Mouse (Mus musculus) olfactory bulb, adult 2 months (tissue): ENCODE results near the gene Fat4. TPM values are rescaled to one million over a fixed set of nuclear protein-coding genes. Genes with fewer than 3 reads are reported as not detected.

Experiments used
- H3K27ac ChIP-seq: fragments of 200-500 bp; 2 replicates; pipeline ENCODE4 v1.5.1; 2012; ENCODE audit warnings: low read depth, low read length; ENCODE audit not compliant: insufficient read depth
- H3K4me1 ChIP-seq: fragments of 200-500 bp; 2 replicates; pipeline ENCODE4 v1.6.1; 2012; ENCODE audit warnings: low read length; ENCODE audit not compliant: control insufficient read depth, insufficient read depth
- H3K4me3 ChIP-seq: fragments of 200-500 bp; 2 replicates; pipeline ENCODE4 v1.5.1; 2012; ENCODE audit warnings: mild to moderate bottlenecking, low read depth, low read length, moderate library complexity; ENCODE audit not compliant: insufficient read depth
- CTCF ChIP-seq: fragments of 200-500 bp; IDR thresholded peaks from 2 replicates; pipeline ENCODE4 v1.5.1; 2012; ENCODE audit warnings: low read depth, mild to moderate bottlenecking, low read length, moderate library complexity; ENCODE audit not compliant: insufficient read depth
- POLR2A ChIP-seq: fragments of 200-500 bp; IDR thresholded peaks from 2 replicates; pipeline ENCODE4 v1.6.1; 2012; ENCODE audit warnings: mild to moderate bottlenecking, low read depth, low read length, moderate library complexity; ENCODE audit not compliant: insufficient read depth
- WGBS: fragments of 180-500 bp; shearing (Covaris S2); methylation state at CpG from one replicate; pipeline ENCODE4 v1.1.7; 2018; 5-methylcytosine and 5-hydroxymethylcytosine counted together
- polyA plus RNA-seq: library from polyadenylated mRNA; stranded (reverse); fragments of >200 nt; gene quantifications from 2 replicates; pipeline ENCODE4 v1.2.4, GENCODE M21; 2012; ENCODE audit warnings: low replicate concordance; ENCODE audit not compliant: missing spikeins, insufficient read depth, insufficient read length

Fat4 gene
- polyA plus RNA-seq, 1 experiment, result not detected

- no peak overlapping the region for H3K4me3 ChIP-seq
- H3K4me1 ChIP-seq, result peaks cover 3% of the 10 kb centered on the region; the same call in 1 of the 2 replicates
- TF ChIP-seq POLR2A, result no peak
- no peak for TF ChIP-seq CTCF
- H3K27ac ChIP-seq, result no peak overlapping the region
- 37% methylated on average over 7 of the region's 7 CpGs for WGBS
These were observed 123.8 kb downstream of the Fat4 start for GRCm38 (mm10) chr3:39010544-39010943.

- WGBS, result 69% methylated on average over 1 of the region's 1 CpGs
- Histone ChIP-seq H3K27ac (no peak overlapping the region), H3K4me1 (no peaks in the 10 kb centered on the region), H3K4me3 (no peak overlapping the region)
- TF ChIP-seq CTCF (no peak), POLR2A (no peak)
These were observed 130.9 kb downstream of the Fat4 start for GRCm38 (mm10) chr3:39017633-39018032.

GRCm38 (mm10) chr3:39036113-39036512 lies 149.4 kb downstream of the Fat4 start:
- 77% methylated on average over 2 of the region's 2 CpGs for WGBS
- no peaks in the 10 kb centered on the region for H3K4me1 ChIP-seq
- TF ChIP-seq POLR2A (no peak), CTCF (no peak)

GRCm38 (mm10) chr3:39046425-39046824 lies 159.7 kb downstream of the Fat4 start:
- no peak overlapping the region for H3K27ac ChIP-seq
- 45% methylated on average over 4 of the region's 4 CpGs for WGBS
- no peak overlapping the region for H3K4me3 ChIP-seq
- TF ChIP-seq POLR2A (no peak), CTCF (no peak)
- H3K4me1 ChIP-seq, result no peaks in the 10 kb centered on the region

More at GRCm38 (mm10) chr3:39036113-39036512, 149.4 kb downstream of the Fat4 start:
- H3K27ac ChIP-seq, result no peak overlapping the region
- no peak overlapping the region for H3K4me3 ChIP-seq

GRCm38 (mm10) chr3:39047621-39048303 lies 161.0 kb downstream of the Fat4 start:
- 73% methylated on average over 10 of the region's 10 CpGs for whole genome bisulfite sequencing
- Histone ChIP-seq H3K4me3 (no peak overlapping the region), H3K27ac (no peak overlapping the region), H3K4me1 (no peaks in the 10 kb centered on the region)
- no peak for TF ChIP-seq POLR2A
- TF ChIP-seq CTCF, result no peak

GRCm38 (mm10) chr3:39048304-39048667 lies 161.5 kb downstream of the Fat4 start:
- 52% methylated on average over 5 of the region's 5 CpGs for WGBS
- TF ChIP-seq POLR2A (no peak), CTCF (no peak)
- no peak overlapping the region for H3K4me3 ChIP-seq
- H3K27ac ChIP-seq, result no peak overlapping the region
- H3K4me1 ChIP-seq, result no peaks in the 10 kb centered on the region

- TF ChIP-seq POLR2A (no peak), CTCF (no peak)
- no peak overlapping the region for H3K27ac ChIP-seq
- no peaks in the 10 kb centered on the region for H3K4me1 ChIP-seq
- H3K4me3 ChIP-seq, result no peak overlapping the region
- WGBS, result 91% methylated on average over 1 of the region's 1 CpGs
These were observed 163.4 kb downstream of the Fat4 start for GRCm38 (mm10) chr3:39050130-39050529.

- Histone ChIP-seq H3K4me3 (no peak overlapping the region), H3K4me1 (no peaks in the 10 kb centered on the region), H3K27ac (no peak overlapping the region)
- 59% methylated on average over 6 of the region's 6 CpGs for WGBS
- no peak for TF ChIP-seq POLR2A
- no peak for TF ChIP-seq CTCF
These were observed 166.3 kb downstream of the Fat4 start for GRCm38 (mm10) chr3:39053072-39053471.
